Mouse (Mus musculus): Measurements from ENCODE around the gene Meis2.

Meis2 gene

DNA sequence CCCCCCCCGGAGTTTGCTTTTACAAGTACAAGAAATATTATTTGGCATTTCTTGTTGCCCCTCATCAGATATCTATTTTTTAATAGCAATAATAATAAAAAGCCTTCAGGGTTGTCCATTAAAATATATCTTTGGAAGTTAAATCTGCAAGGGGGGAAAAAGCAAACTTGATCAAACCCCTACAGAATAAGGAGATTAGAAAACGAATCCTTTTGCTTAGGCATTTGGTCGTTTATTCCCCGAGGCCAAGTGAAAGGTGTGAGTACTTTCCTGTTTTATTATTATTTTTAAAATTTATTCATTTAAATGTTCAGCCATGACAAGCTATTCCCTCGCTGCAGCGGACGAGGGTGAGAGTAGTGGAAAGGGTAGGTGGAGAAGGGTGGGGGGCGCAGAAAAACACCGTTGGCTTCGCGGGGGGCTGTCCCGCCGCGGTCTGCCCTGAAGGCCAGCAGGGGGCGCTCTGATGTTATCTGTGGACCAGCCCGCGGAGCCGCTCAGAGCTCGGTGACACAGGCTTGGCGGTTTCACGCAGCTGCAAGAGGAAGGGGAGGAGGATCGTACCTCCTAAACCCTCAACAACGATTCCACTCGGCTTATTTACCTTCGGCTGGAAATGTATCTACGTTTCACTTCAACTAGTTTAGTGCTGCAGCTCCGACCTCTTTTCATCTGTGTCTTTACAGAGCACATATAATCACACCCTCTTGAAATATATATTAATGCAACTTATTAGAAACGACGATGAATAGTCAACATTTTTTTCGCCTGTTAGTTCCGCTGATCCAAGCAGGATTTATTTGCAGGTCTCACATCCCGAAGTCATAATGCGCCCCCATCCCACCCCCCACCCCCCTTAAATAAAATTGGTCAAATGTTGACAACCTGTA is 209.9 kb downstream of the Meis2 start:
- peak; percentile 50 for DNase-seq (ENCODE audit: low spot score)

DNA sequence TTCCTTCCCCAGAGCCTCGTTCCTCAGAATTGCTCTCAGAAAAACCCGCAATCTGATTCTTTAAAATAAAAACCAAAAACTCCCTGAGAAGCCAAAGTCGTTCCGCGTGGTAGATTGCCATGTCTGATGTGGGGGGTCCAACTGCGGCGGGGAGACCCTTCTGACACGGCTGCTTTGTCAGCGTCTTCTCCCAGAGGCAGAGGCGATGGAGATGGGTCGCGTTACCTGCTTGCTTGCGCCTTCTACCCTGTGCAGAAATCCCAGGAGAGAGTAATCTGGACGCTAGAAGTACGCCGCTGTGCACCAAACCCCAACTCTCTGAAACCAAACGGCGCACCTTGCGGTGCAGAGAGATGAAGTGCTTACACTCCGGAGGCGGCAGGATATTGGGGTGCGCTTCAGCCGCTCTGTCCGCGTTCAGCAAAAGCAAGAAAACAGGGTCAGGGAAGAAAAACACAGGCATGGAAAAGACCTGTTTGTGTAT is 210.8 kb downstream of the Meis2 start:
- DNase-seq (ENCODE audit: low spot score), result no peak

DNA sequence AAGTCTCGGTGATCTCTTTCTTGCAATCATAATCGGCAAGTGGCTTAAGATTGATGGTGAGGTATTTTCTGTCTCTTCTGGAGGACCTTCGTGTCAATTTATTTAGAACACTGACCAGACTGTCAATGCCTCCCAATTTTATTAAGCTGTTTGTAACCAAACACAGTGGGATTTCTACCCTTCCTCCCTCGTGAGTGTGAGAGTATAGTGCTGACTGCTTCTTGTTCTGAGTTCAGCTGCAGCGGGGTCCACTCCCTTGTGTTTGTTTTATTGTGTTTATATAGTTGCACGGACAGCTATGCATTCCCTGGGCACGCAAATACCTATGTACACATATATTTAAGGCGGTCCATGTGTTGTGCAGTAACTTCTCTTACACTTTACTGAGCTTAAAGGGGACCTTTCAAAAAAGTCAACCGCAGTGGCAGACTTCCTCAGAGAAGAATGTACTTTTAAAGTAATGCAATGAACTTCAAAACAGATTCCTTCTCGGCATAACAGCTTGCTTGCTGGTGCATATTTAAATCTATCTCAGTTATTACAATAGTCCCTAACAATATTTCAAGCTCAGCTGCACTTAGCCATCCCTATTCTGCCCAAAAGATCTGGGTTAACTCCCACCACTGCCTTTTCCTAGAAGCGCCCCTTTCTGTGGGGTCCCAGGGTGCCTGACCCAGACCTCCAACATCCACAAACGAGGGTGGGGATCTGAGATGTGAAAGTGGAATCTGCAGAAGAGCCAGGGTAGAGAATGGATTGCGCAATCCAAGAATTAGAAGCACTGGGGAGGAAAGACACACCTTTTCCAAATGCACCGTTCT is 211.4 kb downstream of the Meis2 start:
- DNase-seq (ENCODE audit: low spot score), result no peak

DNA sequence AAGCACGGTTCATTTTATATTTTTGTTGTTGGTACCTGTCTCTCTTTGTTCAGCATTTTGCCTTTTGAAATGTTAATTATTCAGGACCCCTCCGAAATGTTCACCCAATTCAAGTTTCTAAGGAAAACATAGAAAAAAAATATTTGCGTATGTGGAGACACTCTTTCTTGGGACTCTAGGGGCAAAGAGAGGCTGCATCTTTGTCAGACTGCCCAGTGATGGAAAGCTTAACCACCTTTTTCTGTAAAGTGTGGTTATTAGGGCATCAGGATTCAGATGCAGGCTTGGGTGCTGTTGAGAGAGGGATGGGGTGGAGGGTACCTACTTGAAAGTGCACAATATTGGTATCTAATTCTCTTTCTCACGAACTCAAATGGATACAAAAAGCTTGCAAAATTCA is 212.4 kb downstream of the Meis2 start:
- DNase-seq (ENCODE audit: low spot score), result no peak

DNA sequence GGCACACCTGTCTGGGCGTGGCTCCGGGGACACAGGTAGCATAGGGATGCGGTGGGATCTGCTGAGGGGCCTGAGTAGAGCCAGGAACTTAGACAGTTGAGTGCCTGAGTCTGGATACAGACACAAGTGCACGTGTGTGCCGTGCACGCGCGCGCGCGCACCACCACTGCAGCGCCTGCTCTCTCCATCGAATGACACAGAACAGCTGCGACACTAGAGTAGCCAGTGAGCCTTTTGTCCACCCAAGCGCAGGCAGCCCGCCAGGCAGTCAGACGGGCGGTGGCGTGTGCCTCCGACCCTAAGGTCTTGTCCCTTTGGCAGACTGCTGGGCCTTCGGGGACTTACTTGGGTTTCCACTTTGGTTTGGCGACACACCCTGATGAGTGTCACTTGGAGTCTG is 213.0 kb downstream of the Meis2 start:
- DNase-seq (ENCODE audit: low spot score), result no peak

DNA sequence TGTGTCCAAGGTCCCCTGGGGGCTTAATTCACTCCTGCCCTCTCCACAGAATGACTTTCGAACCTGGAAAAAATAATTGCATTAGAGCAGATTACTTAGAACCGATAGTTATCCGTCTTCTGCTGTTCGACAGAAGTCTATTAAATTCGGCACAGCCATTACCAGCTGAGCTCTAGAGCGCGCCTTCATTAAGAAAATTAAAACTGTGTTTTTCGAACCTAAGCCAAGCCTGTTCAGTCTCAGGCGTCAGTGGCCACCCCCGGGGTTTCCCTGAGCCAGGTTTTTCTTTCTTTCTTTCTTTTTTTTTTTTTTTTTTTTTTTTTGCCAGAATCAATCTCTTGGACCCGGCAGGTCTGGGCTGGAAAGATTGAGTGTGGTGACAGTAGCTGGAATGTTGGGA is 213.5 kb downstream of the Meis2 start:
- no peak for DNase-seq (ENCODE audit: low spot score)

DNA sequence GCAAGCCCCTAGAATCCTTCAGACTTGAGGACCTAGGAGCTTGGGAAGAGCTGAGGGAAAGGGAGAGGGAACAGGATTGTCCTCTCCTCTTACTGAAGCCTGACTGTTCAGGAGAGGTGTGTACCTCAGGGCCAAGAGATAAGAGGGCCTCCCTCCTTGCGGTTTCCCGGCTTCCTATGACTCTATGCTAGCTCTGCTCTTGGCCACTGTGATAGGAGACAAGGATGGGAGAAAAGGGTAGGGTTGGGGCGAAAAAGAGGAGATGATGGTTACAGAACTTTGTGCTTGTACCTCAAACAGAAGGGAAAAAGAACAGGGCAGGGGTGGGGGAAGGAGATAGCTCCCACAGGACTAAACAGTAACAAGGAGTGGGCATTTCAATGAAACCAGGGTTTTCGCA is 214.7 kb downstream of the Meis2 start:
- DNase-seq (ENCODE audit: low spot score), result no peak

DNA sequence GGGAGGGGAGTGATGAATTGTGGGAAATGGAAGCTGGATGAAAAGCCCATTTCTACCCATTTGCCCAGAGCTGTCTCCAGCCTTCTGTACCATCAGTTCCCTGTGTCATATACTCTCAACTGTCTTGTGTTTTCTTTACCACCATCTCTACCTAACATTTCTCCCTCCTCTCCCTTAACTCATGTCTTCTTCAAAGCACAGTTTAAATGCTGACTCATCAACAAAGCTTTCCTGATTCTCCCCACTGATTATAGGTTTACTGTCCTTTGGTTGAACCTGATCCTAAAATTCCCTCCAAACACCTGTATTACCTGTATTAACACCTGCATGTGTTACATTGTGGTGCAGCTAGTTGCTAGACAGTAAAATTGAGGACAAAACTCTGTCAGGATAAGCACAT is 222.8 kb downstream of the Meis2 start:
- no peak for DNase-seq (ENCODE audit: low spot score)

DNA sequence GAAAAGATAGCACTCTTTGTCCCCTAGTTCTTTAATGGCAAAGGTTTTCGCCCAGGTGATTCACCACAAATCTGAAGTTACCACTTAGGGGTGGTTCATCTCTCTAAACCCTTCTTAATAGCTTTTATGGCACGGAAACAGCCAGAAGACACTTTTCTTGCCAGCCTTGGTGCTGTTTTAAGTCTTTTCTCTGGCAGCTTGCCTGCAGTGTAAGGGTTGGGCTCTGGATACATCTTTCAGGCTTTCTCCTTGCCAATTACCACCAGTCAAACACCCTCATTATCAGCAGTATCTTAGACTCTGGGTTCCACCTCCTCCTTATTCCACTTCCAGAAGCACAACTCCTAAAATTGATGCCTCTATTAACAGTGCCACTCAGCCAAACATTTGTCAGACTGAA is 229.6 kb downstream of the Meis2 start:
- no peak for DNase-seq (ENCODE audit: low spot score)

DNA sequence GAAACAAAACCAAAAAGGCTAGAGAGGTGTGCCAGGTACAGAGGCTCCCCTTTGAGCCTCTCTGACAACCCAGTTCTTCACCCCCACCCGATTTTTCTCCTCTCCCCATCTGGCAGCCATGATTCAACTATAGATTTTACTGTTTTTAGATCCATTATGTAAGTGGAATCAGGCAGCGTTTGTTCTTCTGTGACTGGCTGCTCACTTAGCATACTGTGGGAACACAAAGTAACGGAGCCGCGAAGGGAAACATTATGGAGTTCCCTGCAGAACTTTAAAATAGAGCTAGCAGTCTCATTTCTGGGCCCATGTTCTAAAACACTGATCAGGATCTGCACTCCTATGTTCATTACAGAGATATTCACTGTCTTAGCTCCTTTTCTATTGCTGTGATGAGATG is 243.3 kb downstream of the Meis2 start:
- DNase-seq (ENCODE audit: low spot score), result no peak

DNA sequence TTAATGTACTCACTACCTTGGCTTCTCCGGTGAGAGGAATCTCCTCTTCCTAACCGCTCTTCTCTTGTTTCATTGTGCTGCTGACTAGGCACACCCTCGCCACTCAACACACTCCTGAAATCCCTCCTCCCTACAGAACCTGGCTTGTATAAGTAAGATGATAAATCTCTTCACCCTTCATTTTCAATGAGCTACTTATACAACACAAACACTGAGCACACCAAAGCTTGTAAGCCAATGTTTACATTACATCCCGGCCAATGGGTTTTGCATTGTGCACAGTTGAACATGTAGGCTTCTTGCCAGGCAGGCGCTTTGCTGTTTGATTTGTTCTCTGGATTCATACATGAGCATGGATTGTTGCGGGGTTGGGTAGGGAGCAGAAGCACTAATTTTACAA is 247.7 kb downstream of the Meis2 start:
- DNase-seq (ENCODE audit: low spot score), result no peak

DNA sequence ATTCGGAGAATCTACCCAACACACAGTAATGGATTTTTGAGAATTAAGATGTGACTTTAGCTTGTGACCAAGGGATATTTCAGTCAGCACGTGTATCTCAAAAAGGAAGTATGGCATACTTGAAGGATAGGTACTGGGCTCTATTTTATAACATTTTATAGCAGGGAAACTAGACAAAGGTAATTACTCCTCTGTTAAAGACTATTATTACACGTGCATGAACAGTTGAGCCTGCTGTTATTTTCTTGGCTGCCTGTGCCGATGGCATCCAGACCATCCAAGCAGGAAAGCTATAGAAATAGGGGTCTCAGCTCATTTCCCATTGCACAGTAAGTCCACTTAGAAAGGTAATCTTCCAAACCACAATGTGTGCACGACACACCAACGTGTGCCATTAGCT is 251.9 kb downstream of the Meis2 start:
- no peak for DNase-seq (ENCODE audit: low spot score)

DNA sequence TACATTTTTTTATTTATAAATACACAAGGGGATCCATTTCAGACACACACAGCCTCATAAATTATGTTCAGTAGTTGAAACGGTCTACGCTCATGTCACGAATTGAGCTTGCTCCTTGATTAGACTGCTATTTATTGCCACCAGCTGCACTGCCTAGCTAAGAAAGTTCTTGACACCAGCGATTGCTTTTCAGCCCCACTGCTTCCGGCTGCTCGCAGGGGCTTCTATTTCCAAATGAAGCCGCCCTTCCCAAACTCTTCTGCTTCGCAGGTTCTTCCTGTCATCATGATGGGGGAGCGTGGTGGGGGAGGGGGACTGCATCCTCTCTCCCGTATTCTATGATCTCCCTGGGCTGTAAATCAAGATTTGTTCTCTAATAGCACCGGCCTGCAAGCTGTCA is 252.3 kb downstream of the Meis2 start:
- no peak for DNase-seq (ENCODE audit: low spot score)

All from ovary, adult 18-20 months (tissue).